Mouse (Mus musculus): ENCODE results near the gene Kremen2.
"Not testable (repeated sequence)": the region's sequence is repeated elsewhere in the genome, so short reads cannot be mapped to it uniquely, and the experiment has no call there.

Kremen2 gene

GRCm38 (mm10) chr17:23745301-23746251, at the start of gene Kremen2:
Gene Kremen2 (minus strand): TSS chr17:23745833.
- DNase-seq = no peak

- no peak for DNase-seq
Observed at GRCm38 (mm10) chr17:23795323-23795722, 49.7 kb upstream of the Kremen2 start.

- DNase-seq = no peak
Observed at GRCm38 (mm10) chr17:23791079-23791357, 45.4 kb upstream of the Kremen2 start.

- DNase-seq = peak; percentile 70
Observed at GRCm38 (mm10) chr17:23790269-23791078, 44.8 kb upstream of the Kremen2 start, which contains the start of gene Srrm2. Gene Srrm2 (plus strand): TSS chr17:23790532.

- no peak for DNase-seq
Observed at GRCm38 (mm10) chr17:23789749-23790268, 44.2 kb upstream of the Kremen2 start.

- no peak for DNase-seq
Observed at GRCm38 (mm10) chr17:23788973-23789372, 43.3 kb upstream of the Kremen2 start.

GRCm38 (mm10) chr17:23786510-23786931, 40.9 kb upstream of the Kremen2 start:
- peak; percentile 44 for DNase-seq

GRCm38 (mm10) chr17:23785561-23786471, 40.2 kb upstream of the Kremen2 start, which contains the start of gene Flywch2:
Gene Flywch2 (minus strand): TSS chr17:23786081.
- DNase-seq = peak; percentile 89

GRCm38 (mm10) chr17:23783352-23783751, 37.7 kb upstream of the Kremen2 start:
- DNase-seq = no peak

GRCm38 (mm10) chr17:23778447-23778846, 32.8 kb upstream of the Kremen2 start:
- DNase-seq = no peak

GRCm38 (mm10) chr17:23777141-23777540, 31.5 kb upstream of the Kremen2 start:
- DNase-seq = no peak

GRCm38 (mm10) chr17:23776216-23776615, 30.6 kb upstream of the Kremen2 start:
- no peak for DNase-seq

GRCm38 (mm10) chr17:23774090-23774489, 28.5 kb upstream of the Kremen2 start:
- peak; percentile 92 for DNase-seq

GRCm38 (mm10) chr17:23773676-23774075, 28.0 kb upstream of the Kremen2 start:
- DNase-seq = no peak

- DNase-seq = not testable (repeated sequence)
Observed at GRCm38 (mm10) chr17:23772219-23772556, 26.6 kb upstream of the Kremen2 start.

GRCm38 (mm10) chr17:23771284-23772218, 25.9 kb upstream of the Kremen2 start, which contains the start of gene Flywch1:
Gene Flywch1 (minus strand): TSS chr17:23771602.
- peak; percentile 99 for DNase-seq

- DNase-seq = no peak
Observed at GRCm38 (mm10) chr17:23770896-23771283, 25.3 kb upstream of the Kremen2 start.

GRCm38 (mm10) chr17:23770493-23770892, 24.9 kb upstream of the Kremen2 start:
- no peak for DNase-seq

GRCm38 (mm10) chr17:23762976-23763375, 17.3 kb upstream of the Kremen2 start:
- no peak for DNase-seq

- DNase-seq = no peak
Observed at GRCm38 (mm10) chr17:23761155-23761554, 15.5 kb upstream of the Kremen2 start.

- DNase-seq = no peak
Observed at GRCm38 (mm10) chr17:23760231-23760630, 14.6 kb upstream of the Kremen2 start.
